Mouse (Mus musculus) CD4-positive, CD25-positive, alpha-beta regulatory T cell, adult 2 months (primary cell): Measurements from ENCODE around the gene Ndufa7.
"Not testable (repeated sequence)": the region's sequence is repeated elsewhere in the genome, so short reads cannot be mapped to it uniquely, and the experiment has no call there.

Source experiments
- DNase-seq: peaks from one replicate; pipeline ENCODE4 v3.0.0-alpha.2; 2012; ENCODE audit warnings: low read depth, low spot score

Gene Ndufa7

DNA sequence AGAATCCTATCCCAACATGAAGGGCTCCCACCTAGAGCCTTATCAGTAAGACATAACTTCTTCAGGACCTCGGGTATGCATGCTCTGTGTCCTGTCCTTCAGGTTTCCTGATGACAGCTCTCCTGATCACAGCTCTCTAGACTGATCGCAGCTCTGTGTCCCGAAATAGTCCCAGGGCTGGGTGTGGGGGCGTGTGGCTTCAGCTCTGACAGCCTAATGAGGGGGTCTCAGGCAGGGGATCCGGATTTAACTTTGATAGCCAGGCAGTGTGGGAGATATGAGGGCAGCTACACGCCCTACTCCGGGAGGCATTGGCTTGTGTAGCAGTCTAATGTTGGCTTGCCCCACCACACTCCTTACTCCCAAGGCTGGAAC, 13.2 kb upstream of the Ndufa7 start:
- DNase-seq = peak; percentile 11

DNA sequence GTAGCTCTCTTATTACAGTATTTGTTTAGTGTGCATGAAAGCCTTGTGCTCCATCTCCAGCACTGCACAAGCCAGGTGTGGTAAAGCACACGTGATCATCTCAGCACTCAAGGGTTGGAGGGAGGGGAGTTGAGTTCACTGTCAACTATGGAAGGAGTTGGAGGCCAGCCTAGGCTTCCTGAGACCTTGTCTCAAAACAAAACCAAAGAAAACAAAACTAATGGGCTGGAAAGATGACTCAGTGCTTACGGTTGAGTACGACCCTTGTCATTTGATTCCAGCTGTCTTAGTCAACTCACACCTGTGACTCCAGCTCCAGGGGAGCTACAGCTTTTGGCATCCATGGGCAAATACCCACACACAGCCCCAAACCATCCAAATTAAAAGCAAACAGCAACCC, 11.9 kb upstream of the Ndufa7 start:
- DNase-seq = no peak

DNA sequence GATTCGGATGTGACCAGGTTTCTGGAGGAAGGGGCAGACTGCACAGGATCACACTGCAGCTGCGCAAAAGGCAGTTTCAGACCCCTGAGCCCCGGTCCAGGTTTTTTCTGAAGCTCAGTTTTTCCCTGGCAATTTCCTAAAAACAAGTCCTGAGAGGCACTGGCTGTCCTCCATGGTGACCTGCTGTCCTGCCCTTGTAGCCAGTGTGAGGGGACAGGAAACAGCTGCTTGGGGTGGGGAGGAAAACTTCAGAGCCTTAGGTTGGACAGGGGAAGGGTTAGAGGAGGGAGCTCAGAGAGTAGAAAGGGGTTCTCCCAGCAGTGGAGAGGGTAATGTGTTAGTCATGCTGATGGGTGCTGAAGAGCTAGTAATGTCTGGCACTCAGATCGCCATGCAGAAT, 11.4 kb upstream of the Ndufa7 start:
- DNase-seq = no peak

DNA sequence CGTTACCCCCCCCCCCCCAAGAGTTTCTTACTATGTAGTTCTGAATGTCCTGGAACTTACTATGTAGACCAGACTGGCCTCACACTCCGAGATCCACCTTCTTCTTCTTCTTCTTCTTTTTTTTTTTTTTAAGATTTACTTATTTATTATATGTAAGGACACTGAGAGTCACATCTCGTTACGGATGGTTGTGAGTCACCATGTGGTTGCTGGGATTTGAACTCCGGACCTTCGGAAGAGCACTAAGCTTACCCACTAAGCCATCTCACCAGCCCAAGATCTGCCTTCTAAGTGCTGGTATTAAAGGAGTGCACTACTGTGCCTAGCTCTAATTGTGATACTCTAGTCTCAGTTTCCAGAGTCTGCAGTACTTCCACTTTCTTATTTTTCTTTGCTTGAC, 9.0 kb upstream of the Ndufa7 start:
- no peak for DNase-seq

DNA sequence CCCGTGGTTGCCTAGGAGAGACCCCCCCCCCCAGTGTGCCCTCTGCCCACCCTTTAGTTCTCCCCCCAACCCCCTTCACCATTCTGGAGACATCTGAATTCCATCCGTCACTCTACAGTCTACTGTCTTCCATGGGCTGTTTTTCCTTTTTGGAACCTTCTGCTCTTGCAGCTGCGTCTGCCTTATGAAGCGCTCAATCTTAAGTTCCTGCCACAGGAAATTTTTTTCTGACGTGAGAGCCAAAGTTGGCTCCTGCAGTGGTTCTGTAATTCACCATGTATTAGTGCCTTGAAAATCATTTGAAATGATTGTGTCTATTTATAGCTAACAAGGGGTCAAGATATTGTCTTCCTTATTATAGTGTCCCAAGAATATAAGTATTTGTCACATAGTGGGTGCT, 7.8 kb upstream of the Ndufa7 start:
- no peak for DNase-seq

DNA sequence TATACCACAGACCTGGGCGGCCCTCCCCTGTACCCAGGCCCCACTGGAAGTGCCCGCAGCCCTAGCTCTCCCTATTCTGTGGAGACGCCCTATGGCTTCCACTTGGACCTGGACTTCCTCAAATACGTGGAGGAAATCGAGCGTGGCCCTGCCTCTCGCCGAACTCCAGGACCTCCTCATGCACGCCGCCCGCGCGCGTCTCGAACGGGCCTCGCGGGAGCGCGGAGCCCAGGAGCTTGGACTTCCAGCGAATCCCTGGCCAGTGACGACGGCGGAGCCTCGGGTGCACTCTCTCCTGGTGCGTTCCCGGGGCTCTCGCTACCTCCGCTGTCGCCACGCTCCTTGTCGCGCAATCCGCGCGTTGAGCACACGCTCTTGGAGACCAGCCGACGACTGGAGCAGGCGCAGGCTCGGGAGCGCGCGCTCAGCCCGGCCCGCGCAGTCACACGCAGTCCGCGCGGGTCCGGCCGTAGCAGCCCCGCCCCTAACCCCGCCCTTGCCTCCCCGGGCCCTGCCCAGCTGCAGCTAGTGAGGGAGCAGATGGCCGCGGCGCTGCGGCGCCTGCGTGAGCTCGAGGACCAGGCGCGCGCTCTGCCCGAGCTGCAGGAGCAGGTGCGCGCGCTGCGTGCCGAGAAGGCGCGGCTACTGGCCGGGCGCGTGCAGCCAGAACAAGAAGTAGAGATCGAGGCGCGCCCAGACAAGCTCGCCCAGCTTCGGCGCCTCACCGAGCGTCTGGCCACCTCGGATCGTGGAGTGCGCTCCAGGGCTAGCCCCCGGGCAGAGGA, 7.0 kb upstream of the Ndufa7 start:
- DNase-seq = peak; percentile 91

DNA sequence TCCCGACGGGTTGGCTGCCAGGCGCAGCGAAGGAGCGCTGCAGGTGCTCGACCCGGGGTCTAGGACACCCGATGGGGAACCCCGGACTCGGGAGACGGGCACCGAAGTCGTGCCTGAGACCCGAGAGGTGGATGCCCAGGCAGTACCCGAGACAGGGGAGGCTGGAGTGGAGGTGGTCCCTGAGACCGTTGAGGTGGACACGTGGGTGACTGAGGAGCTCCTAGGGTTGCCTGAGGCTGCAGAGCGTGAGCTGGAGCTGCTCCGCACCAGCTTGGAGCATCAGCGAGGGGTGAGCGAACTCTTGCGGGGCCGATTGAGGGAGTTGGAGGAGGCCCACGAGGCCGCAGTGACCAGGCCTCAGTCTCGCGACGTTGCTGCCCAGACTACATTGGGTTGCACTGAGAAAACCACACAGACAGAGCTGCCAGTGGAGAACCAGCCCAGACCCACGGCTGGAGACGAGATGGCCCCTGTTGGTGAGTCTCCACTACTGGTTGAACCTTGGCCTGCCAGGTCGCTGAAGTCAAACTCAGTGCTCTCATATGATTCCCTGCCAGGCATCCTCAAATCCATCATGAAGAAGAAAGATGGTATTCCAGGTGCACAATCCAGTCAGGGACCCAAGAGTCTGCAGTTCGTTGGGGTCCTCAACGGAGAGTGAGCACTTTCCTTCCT, 6.3 kb upstream of the Ndufa7 start:
- no peak for DNase-seq

DNA sequence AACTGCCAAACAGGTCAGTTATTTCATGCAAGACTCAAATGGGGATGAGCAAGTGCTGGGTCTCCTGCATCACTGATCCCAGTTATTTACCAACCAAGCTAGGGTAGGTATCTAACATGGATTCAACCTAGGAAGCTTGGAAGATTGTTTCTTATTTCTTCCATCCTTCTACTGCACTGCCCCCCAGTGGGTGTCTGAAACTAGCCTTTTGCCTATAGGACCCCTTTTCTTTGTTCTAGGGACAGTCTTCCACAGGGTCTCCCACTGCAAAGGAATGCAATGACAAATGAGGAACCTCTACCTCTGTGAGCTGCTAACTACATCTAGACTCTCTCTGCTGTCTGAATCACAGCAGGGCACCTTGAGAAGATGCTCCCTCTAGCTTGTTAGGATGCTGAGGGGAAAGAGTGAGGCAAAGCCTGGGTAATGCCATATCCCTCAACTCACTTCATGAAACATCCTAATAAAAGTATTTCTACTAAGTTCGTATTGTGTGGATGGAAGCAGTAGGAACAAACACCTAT, 1.9 kb upstream of the Ndufa7 start:
- no peak for DNase-seq

DNA sequence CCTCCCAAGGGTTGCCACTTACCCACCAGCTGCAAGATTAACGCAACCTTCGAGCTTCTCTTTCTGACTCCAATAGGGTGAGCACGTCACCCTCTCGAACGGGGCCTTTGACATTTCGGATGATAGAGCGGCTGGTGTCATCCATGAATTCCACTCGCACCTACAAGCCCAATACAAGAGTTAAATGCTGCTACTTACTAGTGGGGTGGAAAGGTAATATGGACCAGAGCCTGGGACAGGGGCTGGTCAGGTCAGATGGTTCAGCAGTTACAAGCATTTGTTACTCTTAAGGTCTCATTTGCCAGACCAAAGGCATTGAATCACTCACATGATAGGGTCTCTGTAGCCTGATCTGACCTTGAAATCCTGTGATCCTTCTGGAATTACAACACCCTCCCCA, 1.2 kb upstream of the Ndufa7 start:
- DNase-seq = not testable (repeated sequence)

DNA sequence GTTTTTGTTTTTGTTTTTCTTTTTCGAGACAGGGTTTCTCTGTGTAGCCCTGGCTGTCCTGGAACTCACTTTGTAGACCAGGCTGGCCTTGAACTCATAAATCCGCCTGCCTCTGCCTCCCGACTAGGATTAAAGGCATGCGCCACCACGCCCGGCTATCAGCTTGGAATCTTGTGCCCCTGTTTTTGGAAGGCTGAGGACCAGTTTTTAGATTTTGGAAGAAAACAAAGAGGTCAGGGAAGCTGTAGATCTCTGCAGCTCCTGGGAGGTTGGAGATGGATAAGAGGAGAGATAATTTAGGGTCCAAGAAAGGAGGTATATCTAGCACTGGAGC, 592 bp downstream of the Ndufa7 start:
- DNase-seq = not testable (repeated sequence)

DNA sequence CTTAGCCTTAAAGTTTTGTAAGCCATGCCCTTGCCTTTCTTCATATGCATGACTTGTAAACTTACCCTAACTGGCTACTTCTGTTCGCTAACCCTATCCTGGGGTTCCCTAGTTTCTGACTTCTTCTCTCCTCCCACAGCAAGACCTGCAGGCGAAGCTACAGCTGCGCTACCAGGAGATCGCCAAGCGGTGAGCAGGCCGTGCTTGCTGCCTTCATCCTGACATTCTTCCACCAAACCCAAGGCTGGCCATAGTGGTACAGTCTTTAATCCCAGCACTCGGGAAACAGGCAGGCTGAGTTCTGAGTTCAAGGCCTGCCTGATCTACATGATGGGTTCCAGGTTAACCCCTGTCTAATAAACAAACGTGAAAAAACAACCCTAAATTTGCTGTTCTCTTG, 1.1 kb downstream of the Ndufa7 start:
- no peak for DNase-seq

DNA sequence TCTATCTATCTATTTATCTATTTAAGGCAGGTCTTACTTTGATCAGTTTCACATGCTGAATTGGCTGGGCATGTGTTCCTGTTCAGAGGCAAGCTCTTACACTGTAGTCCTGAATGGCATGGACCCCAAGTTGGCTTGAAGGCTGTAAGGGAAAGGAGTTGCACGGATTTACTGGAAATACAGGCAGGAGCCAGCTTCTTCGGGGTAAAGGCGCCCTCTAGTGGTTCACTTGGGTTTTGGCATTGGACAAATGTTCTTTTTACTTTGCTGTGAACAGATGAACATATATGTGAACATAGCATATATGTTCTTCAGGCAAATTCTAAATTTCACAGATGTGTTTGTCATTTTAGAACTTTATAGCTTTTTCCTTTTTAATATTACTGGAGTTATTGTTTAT, 2.5 kb downstream of the Ndufa7 start:
- DNase-seq = peak; percentile 82

DNA sequence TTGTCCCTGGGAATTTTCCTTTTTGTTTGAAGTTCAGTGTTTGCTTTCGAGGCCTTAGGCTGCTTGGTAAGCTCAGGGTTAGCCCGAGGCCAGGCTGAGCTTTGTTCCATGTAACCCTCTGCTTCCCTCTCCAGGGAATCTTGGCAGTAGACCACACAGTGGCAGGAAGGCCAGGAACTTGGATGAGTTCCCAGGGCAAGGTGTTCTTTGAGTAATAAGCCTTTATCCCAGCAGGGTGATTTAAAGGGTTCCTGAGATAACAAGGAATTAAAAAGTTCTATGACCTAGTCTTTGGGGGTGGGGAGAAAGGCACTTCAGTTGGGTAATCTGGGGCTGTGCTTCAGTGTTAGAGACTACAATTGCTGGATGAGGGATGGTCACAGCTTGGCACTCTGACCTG, 4.5 kb downstream of the Ndufa7 start:
- DNase-seq = no peak

DNA sequence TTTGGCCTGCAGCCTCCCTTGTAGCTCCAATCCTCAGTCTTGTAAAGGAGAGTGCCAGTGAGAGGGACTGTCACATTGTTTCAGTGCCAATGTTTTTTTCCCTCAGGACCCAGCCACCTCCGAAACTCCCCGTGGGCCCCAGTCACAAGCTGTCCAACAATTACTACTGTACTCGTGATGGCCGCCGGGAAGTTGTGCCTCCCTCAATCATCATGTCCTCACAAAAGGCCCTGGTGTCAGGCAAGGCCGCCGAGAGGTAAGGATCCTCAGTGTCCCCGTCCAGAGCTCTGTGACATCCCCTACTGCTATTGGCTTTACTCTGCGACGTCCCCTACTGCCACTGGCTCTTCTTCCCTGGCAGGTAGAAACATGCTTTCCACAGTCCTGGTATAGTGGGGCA, 5.2 kb downstream of the Ndufa7 start:
- no peak for DNase-seq

DNA sequence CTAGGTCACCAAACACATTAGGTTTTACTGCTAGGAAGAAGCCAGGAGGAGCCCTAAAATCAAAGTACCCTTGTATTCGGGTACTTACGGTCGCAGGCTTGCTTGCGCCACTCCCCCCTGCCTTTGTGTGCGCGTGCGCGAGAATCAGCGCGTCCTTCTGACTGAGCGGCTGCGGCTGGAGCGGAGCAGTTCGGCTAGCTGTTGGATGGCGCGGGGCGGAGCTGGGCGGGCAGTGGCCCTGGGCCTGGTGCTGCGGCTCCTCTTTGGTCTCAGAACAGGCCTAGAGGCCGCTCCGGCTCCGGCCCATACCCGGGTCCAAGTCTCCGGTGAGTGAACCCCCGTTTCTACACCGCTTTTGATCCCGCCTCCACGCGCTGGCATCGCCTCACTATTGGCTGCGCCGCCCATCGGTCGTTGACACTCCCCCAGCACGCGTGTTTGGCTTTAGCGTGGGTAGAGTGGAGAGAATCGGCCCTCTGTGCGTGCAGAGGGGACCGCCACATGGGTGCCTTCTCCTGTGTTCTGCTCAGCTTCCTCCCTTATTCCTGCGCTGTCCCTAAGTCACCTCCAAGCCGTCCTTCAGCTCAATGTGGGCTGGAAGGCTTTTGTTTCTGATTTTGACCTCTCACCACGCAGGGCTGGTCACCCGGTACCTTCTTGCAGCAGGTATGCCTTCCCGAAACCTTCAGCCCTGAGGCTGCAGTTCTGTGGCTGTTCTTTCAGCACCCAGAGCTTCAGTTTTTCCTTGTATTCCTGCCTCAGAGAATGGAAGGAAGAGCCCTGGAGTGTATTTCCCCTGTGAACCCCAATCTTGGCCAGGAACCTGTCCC, 18.8 kb downstream of the Ndufa7 start, which contains the start of gene Cd320:
TSS of gene Cd320 (plus strand) at position 126 of the 830 bp plus-strand sequence.
- DNase-seq = peak; percentile 96

DNA sequence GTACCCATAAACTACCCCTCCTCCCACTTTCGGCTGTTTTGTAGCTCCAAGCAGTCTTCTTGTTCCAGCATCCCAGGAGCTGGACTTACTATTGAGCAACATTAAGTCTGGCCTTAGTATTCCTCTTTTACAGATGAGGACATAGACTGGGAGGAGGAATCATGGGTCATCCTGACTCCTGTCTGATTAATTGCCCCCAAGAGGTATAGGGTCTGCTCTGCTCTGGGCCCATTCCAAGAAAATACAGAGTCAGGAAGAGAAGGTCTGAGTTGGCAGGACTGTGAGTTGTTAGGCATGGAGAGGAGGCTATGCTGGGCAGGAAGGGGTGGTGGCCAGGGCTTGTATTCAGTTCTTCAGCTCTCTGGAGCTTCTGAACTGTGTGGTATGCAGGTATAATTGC, 19.8 kb downstream of the Ndufa7 start:
- no peak for DNase-seq

DNA sequence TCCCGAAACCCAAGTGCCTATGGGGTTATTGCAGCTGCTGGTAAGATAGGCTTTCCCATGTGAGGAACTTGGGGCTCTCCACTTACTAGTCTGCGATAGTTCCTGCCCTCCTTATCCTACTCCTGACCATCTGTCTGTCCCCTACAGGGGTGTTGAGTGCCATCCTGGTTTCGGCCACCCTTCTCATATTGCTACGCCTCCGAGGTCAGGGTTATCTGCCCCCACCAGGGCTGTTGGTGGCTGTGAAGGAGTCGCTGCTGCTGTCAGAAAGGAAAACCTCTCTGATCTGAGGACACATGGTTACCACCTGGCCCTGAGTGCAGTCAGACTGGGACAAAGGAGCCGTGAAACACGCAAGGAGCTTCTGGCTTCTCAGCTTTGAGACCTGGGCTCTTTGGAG, 23.8 kb downstream of the Ndufa7 start:
- DNase-seq = no peak

DNA sequence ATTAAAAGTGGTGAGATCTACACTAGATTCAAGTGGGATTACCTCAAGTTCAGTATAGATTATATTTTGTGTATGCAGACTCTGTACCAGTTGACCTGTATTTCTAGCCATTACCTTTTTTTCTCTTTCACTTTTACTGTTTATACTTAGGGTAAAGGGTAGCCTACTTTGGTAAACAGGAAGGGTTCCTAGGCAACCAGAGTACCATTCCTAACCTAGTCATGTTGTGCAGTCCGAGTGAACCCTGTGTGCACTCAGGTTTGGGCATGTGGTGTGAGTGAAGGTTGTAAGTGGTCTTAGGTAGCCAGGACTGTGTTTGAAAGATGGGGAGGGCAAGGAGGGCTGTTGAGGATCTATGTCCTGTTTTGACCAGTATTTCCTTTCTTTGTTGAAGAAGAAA, 27.0 kb downstream of the Ndufa7 start:
- DNase-seq = peak; percentile 65

DNA sequence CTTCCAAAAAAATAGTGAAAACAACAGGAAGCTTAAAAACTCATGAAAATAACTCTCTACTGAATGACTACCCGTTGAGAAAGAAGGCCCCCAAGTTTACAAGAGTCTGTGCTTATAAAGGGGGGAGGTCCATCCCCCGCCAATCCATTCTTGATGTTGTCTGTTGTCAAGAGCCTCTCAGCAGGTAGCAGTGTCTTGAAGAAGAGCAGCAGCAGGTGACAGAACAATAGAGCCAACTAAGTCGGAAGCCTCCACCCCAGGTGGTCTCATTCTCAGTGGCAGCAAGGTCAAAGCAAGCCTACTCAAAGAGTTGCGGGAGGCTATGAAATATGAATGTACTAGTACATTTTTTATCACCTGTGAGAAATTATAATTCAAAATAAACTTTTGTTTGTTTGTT, 33.4 kb downstream of the Ndufa7 start:
- no peak for DNase-seq

DNA sequence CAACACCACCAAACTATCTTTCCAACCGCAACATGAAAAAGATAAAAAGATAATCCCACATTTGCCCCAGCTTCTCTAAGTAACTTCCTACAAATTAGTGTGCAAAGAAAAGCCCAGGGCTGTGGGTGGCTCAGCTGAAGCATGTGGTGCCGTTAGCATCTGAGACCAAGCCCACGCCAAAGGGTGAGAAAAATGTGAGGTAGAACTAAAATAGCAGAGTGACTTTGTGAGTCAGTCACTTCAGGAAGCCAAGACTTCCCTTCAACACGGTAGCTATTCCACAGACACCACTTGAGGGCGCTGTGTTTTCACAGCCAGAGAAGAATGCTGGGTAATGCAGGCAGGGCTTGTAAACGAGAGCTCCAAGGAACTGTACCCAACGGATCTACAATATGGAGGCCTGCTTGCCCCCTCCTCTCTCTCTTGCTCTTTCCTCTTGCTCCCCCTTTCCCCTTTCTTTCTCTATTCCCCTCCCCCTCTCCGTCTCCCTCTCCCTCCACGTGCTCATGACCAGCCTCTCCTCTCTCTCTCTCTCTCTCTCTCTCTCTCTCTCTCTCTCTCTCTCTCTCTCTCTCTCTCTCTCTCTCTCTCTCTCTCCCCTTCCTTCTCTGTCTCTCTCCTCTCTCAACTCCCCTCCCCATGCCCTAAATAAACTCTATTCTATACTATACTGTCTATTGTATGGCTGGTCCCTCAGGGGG, 41.1 kb downstream of the Ndufa7 start:
- DNase-seq = peak; percentile 92

DNA sequence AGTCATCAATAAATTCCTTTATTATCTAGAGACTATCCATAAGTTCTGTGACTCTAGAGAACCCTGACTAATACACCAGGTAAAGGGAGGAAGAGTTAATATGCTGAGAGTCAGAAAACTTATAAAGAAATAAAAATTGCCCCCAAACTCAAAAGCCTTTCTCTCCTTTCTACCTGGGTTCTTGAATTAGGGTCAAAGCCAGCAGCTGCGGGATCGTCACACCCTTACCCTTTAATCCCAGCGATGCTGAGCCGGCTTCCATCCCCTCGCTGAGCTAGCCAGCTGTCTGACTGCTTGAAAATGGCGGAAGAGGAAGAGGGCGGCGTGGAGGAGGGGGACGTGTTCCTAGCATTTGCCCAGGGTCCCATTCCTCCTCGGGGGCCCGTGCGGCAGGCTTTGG, 49.2 kb downstream of the Ndufa7 start, which contains the start of gene Gm7029:
TSS of gene Gm7029 (plus strand) at position 301 of the 400 bp plus-strand sequence.
- not testable (repeated sequence) for DNase-seq

DNA sequence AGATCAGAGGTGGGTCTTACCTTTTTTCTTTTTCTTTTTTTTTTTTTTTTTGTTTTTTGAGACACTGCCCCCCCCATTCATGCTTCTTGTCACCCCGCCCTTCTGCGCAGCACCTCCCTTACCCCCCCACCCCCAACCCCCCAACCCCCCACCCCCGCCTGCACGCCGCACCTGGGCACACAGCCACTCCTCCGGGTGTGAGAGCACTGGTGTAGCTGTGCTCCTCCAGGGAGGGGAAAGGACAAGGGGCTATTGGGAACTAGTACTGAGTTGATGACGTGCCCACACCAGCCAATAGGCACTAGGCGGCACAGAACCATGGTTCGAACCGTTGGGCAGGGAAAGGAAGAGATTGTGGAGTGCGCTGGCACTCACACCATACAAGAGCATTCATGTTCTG, 50.0 kb downstream of the Ndufa7 start:
- no peak for DNase-seq
